Mouse (Mus musculus) B cell, adult 2 months (primary cell): ENCODE results near the gene Sorbs1.

Experiments
- DNase-seq, 2 experiments: peaks; one replicate each; pipeline ENCODE4 v3.0.0; 2022

Gene Sorbs1

DNA sequence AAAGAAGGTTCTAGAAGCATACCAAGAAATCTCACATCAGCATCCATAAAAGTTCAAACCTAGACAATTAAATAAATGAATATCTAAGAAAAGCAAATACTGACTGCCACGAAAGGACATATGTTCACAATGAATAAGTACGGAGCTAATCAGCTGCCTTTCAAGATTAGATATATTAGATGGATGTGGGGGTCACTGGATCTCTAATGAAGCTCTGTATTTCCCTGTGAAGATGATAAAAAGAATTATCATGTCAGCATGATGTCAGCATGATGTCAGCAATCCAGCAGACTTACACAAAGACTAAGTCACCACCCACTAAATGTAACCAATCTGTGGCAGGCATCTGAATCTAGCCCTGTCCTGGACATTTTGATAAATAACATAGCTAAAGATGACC is 77.8 kb downstream of the Sorbs1 start:
- no peak for DNase-seq

DNA sequence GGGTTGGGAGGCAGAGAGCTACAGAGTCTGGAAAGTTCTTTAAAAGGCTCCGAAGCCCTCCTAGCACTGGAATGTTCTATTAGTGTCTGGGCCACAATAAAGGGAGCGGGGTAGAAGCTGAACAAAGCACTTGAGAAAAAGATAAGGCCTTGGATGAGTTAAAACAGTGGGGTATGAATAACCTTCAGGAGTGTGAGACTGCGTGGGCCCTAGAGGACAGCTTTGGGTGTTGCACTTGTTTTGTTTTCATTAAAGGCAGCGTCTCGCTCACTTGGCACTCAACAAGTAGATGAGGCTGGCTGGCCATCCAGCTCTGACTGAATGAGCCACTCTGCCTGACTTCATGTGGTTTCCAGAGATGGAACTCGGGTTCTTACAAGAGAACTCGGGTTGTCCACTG is 78.5 kb downstream of the Sorbs1 start:
- no peak for DNase-seq

DNA sequence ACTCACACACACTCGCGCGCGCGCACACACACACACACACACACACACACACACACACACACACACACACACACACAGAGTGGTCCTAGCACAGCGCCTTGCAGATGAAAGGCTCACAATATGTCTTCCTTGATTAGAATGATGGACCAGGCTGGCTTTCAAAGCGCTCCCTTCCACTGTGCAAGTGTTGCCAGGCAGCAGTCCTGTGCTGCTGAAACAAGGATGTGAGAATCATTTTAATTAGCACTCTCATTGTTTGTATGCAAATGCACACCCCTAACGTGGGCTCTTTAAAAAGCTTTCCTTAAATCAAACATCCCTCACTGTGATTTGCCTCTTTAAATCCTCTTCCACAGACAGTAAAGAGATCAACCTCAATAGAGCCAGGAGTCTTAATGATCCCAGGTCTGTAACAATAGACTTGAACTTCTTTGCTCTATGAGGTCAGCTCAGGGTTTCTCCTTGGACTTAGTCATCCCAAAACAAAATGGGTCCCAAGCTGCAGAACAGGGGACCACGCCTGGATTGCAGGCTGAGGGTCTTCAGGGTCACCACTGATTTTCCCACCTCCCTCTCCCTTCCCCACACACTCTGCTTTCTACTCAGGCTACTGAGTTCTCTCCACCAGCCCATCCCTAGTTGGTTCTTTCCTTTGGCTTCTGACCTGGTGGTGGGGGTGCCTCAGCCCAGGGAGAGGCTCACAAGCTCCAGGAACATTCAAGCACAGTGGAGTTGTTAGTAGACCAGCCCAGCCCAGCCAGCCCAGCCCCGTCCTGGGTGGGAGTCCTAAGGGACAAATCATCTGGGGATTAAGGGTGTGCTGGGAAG is 79.3 kb downstream of the Sorbs1 start:
- no peak for DNase-seq

DNA sequence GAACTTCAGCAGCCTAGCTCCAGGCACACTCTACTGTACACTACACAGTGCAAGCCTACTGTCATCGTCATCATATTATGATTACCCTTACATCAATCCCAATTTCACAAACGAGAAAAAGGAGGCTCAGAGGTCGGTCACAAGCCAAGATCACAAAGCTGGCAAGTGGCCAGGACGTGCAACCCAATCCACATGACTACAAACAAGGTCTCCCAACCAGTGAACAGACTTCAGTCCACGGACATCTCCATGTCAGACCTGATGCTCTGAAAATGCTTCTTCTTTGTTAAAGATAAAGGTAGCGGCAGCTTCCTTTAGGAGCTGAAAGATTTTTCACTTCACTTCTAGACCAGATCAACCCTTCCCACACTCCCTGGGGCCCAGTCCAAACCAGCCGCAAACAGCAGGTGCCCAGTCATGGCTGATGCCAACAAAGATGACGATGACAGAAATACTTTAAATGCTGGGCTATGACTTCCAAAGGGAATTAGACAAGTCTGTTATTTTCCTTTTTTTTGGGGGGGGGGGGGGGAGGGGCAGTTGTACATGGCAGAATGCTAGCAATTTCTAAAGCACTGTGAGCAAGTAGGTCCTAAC is 80.2 kb downstream of the Sorbs1 start:
- no peak for DNase-seq

DNA sequence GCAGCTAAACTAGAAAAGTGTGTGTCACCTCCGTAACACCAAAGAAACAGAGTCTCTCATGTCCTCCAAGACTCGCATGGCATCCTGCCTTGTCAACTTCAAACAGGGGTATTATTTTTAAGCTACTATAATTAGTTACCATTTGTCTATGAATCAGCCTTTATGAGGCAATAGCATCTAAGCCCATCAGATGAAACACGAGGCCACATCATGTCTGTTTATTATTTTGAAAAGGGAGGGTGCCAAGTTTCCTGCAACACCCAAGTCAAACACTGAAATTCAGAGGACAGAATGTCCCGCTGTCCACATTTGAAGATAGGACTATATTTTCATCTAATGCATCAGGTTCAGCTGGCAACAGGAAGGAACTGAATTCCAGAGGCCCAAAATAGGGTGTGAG is 81.6 kb downstream of the Sorbs1 start:
- DNase-seq = no peak

DNA sequence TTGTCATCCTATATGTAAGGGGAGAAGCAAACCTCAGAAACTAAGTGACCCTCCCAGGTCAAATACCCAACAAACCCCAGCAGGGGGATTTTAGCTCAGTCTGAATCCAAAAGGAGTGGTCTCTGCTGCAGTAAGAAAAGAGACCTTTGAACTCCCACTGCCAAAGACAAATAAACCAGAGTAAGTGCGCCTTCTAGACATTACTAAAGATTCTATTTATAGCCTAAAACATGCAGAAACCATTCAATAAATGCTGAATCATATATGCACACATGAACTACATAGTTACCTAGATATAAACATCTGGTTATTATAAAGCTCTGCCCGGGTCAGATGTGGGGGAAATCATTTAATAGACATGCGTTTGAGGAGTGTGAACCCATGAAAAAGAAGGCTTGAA is 84.0 kb downstream of the Sorbs1 start:
- no peak for DNase-seq

DNA sequence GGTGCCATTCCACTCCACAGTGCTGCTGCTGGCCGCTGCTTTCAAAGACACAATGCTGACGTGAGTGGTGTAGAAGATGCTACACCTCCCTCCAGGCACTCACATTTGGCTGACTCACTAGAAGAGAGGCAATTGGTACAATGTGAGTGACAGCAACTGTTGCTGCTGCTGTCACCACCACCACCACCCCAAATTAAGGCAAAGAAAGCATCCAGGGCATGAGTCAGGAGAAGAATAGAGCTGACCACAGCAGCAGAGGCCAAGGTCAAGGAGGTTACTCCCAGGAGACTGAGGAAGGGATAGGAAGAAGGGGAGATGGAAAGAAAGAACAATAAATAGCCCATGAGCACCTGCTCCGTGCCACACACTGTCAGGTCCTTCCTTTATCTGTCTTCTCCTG is 84.4 kb downstream of the Sorbs1 start:
- DNase-seq = no peak

DNA sequence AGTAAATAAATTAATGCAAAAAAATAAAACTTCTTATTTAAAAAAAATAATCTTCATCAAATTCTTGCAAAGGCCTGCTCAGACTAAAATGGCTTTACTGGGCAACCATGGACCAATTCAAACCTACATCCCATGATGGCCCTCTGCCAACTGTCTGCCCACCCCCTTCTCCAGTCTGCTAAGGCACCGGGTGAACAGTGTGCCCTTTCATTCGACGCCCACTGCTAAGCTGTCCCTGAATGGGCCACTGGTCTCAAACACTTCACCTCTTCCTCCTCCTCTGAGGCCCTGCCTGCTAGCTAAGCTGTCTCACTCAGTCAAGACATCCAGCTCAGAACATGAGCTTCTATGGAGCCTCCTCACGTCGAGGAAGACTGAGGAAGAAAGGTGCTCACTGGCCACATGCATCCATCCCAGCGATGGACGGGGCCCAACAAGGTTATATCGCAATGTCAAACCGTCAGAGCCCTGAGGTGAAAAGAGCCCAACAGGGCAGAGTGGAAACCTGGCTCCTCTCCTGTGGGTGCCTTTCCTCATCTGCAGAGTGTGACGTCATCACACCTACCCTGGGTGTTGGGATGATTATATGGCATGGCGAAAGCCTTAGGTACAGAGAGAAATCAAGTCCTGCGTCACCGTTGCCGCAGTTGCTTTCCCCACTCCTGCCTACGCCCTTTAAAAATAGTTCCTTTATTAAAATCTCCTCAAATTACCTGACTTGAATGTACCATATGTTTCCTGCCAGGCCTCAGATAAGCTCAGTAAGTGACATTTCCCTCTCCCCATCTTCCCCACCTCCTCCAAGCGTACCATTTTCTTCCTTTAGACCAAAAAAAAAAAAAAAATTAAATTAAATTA is 87.2 kb downstream of the Sorbs1 start:
- DNase-seq = no peak

DNA sequence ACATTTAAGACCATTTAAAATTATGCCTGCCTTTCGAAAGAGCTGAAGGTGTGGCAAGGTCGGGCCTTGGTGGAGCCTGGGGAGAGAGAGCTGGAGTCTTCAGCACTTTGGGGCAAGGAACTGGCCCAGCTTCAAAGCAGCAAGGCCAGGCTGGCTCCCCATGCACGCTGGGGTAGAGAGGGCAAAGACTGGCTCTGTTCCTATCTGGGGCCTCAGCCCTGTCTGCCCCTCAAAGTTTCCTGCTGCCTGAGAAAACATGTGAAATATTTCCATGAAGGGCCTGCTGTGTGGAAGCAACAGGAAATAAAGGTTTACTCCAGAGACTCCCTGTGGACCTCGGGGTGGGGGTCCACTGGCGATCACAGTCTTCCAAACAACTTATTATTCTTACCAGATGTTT is 88.3 kb downstream of the Sorbs1 start:
- no peak for DNase-seq

DNA sequence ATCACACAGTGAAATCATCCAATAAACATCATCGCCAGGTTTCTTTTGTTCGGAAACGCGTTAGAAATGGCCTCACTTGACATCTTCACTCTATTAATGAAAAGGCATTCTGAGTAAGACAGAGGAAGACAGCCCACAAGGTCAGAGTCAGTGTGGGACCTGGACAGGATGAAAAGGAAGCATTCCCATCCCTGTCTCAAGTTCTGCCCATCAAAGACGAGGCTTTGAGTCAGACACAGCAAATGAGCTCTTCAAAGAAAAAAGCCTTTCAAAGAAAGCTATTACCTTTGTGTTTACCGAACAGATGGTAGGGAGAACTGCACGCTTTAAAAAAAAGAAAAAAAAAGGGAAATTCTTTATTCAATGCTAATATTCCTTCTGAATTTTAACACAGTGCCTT is 92.5 kb downstream of the Sorbs1 start:
- no peak for DNase-seq

DNA sequence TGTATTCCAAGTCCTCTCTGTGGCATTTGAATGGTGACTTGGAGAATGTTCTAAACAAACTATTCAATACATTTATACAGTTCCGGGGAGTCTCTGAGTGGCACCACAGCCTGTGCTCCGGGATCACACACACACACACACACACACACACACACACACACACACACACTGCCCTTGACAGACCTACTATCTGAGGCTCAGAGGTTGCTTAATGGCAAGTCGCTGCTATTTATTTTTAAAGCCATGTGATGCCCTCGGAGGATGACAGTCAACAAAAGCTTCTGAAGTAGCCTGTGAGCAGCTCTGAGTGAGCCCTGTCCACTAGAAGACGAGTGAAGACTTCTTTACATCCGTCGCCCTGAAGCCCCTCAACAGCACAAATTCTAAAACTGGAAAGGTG is 94.3 kb downstream of the Sorbs1 start:
- no peak for DNase-seq

DNA sequence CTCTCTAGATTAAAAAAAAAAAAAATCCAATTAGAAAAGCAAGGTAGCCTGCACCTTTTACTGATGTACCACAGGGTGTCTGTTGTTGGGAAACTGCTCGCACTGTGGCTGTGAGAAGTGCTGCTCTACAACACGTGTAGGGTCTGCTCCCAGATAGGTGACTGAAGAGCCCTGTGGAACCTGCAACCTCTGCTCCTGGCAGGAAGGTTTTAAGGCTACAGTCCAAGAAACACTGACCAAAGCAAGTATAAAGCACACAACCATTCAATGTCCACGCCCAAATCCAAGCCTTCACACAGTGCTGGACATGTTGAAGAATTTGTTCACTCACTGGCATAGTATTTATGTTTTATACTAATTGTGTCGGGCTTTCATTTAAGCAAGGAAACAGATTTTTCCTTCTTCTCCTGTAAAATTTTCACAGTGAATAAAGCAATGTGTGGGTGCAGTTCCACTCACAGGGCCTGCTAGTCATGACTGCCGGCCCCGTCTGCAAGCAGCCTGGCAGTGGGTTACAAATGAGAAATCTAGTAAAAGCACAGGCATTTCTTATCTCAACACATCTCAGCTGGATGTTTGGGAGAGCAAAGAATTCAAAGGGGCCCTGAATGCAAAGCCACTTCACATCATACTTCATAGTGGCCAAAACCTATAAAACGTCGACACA is 96.3 kb downstream of the Sorbs1 start:
- DNase-seq = no peak

DNA sequence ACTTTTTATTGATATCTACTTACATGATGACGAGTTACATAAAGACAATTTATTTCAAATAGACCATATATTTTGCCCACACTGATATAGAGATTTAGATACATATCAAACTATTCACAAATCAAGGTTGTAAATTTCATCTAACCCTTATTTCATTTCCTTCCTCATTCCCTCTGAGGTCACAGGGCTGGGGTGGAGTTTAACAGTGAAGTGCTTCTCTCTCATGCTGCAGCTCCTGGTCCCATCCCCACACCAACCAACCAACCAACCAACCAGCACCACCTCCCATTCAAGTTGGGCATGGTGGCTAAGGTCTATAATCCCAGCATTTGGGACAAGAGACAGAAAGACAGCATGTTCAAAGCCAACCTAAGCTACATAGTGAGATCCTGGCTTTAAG is 97.9 kb downstream of the Sorbs1 start:
- no peak for DNase-seq

DNA sequence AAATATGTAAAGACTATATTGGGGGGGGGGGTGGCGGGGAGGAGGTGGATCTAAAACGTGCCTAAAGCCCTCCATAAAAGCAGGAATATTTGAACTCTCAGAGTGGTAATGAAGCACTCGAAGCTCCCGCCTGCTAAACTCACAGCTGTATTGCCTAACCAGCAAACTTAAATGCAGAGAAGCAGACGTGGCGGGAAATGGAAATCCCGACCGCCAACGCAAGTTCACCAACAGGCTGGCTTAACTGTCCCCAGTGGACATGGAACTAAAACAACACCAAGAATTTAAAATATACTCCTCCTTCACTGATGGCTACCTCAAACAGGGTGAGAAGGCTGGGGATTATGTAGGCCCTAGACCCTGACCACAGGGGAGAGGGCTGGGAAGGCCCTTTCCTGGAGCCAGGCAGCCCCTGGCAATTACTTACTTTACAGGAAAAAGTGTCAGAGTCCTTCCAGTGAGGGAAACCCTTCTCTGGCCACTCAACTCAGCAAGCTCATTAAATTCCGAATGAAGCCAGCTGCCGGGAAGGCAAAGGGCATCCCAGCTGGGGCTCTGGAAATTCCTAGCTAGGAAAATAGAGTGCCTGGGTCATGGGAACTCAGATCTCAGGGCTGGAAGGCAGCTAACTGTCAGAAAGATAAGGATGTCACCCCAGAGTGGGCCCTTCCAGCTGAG is 98.6 kb downstream of the Sorbs1 start:
- DNase-seq = no peak

DNA sequence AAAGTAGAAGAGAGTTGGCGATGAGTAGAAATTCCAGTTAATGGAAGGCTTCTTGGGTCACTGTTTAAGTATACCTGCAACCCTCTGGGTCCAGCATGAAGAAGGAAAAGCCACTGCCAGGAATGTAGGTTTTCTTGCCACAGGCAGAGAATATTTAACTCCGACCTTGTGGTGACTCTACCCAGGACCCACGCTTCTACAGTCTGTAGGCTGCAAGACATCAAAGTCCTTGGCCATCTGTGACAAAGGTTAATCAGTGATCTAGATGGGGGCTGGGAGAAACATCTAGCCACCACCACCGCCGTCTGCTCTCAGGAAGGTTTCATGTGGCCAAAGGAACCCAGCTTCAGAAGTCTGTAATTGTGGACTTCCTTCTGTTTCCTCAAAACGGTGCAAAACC is 99.2 kb downstream of the Sorbs1 start:
- no peak for DNase-seq

DNA sequence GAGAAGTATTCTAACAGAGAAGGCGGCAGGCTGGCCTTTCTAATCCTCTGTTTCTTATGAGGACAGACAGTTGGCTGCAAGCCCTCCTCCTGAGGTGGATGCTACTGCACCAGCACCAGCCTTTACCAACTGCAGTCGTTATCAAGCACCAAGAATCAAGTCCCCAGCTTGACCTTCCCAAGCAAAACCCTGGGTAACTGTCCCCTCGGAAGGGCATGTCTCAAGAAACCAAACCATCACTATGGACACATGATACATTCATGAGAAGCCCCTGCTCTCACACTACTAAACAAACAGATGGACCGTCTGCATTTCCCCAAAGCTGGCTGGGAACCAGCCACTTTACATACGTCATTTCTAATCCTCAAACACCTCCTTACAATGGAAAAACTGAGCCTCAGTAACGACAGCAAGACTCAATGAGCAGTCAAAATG is 102.2 kb downstream of the Sorbs1 start:
- no peak for DNase-seq

DNA sequence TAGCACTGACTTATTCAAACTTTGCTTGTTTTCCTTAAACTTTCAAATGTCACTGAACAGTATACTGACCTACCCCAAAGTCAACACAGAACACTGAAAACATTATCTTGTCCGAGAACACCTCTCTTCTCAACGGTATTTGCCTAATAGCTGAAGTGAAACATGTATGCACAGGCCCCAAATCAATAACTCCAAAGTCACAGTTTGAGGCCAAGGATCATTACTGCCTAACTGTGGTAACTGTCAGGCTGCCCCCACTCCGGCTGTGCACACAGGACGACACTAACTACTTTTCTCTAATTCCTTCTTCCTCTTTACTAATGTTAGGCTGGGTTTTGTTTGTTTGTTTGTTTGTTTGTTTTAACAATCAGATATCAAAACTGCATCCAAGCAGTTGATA is 103.1 kb downstream of the Sorbs1 start:
- no peak for DNase-seq

DNA sequence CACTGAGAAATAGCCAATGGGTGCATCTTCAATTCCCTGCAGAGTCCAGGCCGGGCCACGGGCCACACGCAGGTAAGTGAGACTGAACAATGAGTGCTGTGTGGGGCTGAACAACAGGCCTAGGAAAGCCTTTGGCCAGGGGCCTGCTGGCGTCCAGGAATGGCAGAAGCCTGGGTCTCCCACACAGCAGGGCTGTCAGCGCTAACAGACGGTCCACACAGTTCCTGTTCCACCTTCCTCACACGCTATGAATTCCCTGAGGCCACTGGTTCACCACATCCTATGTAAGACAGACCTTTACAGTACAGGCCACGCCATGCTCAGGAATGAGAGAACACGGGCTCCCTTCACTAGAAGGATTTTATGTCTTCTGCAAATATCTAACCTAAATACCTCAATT is 103.5 kb downstream of the Sorbs1 start:
- DNase-seq = no peak

DNA sequence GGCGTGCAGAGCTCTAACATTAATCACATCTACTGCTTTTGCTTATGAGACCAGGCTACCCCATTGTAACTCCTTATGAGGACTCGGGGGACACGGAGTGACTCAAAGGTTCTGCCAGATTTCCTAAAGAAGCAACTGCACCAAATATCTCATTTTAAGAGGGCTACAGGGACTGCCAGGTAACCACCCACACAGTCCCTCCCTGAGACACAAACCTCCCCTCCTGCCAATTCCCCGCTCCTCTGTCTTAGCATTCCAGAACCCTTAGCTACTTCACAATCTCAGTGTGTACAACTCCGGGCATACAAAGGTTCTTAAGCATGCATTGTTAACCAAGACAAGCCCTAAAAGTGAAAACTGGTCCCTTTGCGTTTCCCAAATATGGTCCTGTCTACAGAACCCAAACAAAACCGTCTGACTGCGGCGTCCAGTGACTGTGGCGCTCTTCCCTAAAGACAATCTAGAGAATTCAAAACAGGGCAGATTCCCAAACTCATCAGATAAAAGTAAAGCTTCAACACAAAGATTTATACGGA is 104.0 kb downstream of the Sorbs1 start:
- no peak for DNase-seq

DNA sequence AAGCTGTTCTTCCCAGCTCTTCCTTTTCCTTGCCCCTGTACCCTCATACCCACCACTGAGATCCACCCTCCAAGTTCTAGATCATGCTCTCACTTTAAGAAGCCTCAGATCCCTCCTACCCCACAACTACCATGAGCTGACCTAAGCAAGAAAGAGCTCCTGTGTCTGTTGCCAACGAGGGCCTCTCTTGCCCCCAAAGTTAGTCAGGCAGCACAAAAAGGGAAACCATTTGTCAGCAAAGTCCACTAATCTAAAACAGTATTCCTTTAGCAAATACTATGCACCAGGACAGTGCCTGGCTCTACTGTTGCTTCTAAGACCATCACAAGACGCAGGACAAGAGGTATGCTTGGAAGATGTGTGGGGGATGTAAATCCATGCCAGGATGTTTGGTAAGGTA is 106.4 kb downstream of the Sorbs1 start:
- no peak for DNase-seq

DNA sequence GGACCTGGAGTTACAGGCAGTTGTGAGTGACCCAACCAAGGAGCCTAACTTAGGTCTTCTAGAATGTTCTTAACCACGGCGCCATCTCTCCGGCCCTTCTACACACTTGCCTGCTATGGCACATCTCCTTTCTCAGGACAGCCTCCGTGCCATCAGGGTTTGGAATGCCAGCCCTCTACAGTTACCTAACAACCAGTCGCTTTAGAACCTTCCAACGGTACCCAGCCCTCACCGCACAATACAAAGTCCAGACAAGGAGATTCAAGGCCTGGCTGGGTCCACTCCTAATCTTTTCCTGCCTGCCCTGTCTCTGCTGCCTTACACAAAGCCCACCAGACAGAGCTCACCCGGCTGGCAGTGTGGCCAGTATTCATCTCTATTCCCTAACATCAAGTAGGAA is 106.9 kb downstream of the Sorbs1 start:
- no peak for DNase-seq

DNA sequence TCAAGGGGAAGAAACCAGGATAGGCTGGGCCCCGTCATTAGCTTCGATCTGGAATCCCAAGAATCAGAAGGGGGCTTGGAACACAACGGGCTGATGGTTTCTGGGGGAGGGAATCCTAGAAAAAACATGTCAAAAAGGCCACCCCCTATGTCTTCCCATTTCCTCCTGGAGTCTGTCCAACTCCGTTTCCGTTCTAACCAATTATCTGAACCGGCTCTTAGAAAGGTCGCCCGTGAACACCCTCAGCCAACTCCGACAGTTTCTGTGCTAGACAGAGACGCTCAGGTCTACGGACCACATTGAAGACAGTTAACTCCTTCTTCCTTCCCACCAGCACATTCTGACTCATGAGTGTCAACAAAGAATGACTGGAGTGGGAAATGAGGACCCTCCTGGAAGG is 107.8 kb downstream of the Sorbs1 start:
- DNase-seq = no peak
